Mouse (Mus musculus) heart, postnatal 0 days (tissue): Measurements from ENCODE around the gene 1700037C18Rik.

Experiments used
- CTCF ChIP-seq: IDR thresholded peaks from 2 replicates; pipeline ENCODE4 v1.5.1; 2016; ENCODE audit warnings: antibody characterized with exemption, control low read depth, low read depth
- EP300 ChIP-seq: IDR thresholded peaks from 2 replicates; pipeline ENCODE4 v1.6.1; 2016; ENCODE audit warnings: antibody characterized with exemption, low read depth

- TF ChIP-seq CTCF (no peak), EP300 (no peak)
Observed at GRCm38 (mm10) chr16:3896553-3896952, 11.9 kb downstream of the 1700037C18Rik start.
